Mouse (Mus musculus): ENCODE results near the gene Ppp6r3.

Ppp6r3 gene

DNA sequence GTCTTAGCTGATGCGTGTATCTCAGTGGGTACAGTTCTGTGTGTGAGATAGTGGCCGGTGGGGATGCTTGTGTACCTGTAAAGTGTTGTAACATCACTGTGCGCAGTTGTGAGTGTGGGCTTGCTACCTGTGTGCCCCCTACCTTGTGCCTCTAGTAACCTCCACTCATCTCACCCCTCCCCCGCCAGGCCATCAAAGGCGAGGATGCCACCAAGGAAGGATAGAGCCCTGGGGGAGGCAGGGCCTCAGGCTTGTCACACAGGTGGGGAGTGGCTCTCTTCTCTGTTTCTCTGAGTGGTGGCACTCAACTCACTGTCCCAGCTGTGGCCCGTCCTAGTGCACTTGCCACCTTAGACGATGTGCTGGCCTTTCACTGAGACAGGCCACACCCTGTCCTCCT lies 144.5 kb downstream of the Ppp6r3 start:
- DNase-seq (ENCODE audit: low spot score in 2 of 2), result no peak

GRCm38 (mm10) chr19:3429156-3429816 lies 146.3 kb downstream of the Ppp6r3 start:
- DNase-seq (ENCODE audit: low spot score in 2 of 2), result no peak

- DNase-seq (ENCODE audit: low spot score in 2 of 2), result no peak
Observed at GRCm38 (mm10) chr19:3428057-3428830, 147.3 kb downstream of the Ppp6r3 start.

- DNase-seq (ENCODE audit: low spot score in 2 of 2), result no peak
Observed at GRCm38 (mm10) chr19:3424214-3424613, 151.3 kb downstream of the Ppp6r3 start.

DNA sequence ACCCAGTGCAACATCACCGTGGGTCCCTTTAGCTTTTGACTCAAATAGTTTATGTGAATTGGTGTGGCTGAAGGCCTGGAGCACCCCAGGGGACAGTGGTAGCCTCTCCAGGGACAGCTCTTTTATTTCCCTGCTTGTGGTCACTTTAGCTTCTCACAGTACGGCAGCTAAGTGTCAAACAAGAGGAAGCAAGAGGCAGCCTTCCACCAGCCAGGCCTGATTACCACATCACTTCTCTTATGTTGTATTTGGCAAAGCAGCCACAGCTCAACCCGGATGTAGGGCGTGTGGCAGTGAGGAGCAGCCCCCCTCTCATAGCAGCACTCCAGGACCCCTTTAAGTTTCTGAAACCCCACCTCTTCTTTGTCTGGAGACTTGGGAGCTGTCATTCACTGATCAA lies 152.6 kb downstream of the Ppp6r3 start:
- DNase-seq (ENCODE audit: low spot score in 2 of 2), result no peak

GRCm38 (mm10) chr19:3422488-3422887 lies 153.1 kb downstream of the Ppp6r3 start:
- DNase-seq (ENCODE audit: low spot score in 2 of 2), result no peak

DNA sequence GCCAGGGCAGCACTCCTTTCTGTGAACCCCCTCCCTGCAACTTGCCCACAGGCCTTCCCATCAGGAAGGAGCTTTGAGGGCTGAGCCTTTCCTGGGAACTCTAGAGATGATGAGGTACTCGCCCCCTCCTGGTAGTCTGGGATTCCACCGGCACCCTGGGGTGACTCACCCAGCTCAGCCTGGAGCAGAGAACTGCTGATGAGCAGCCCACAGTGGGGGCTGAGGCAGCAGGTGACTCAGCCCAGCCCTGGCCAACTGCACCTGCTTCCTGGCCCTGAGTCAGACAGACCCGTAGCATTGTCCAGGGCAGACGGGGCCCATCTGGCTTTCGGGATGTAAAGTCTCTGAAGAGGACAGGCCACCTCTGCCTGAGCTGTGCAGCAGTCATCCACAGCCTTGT lies 156.3 kb downstream of the Ppp6r3 start:
- peak; percentile 47 to 54 for DNase-seq (ENCODE audit: low spot score in 2 of 2)

GRCm38 (mm10) chr19:3414268-3414733 lies 161.2 kb downstream of the Ppp6r3 start, which contains the start of gene Gal:
Gal (minus strand) TSS chr19:3414544.
- no peak for DNase-seq (ENCODE audit: low spot score in 2 of 2)

GRCm38 (mm10) chr19:3405531-3406281 lies 169.8 kb downstream of the Ppp6r3 start:
- no peak for DNase-seq (ENCODE audit: low spot score in 2 of 2)
